Mouse (Mus musculus) R1 (cell line): Measurements from ENCODE around the gene Ogdh.

ENCODE experiments used
- DNase-seq: peaks from one replicate; pipeline ENCODE4 v3.0.0-alpha.2; 2018; ENCODE audit warnings: low read depth, low spot score

The Ogdh gene

DNA sequence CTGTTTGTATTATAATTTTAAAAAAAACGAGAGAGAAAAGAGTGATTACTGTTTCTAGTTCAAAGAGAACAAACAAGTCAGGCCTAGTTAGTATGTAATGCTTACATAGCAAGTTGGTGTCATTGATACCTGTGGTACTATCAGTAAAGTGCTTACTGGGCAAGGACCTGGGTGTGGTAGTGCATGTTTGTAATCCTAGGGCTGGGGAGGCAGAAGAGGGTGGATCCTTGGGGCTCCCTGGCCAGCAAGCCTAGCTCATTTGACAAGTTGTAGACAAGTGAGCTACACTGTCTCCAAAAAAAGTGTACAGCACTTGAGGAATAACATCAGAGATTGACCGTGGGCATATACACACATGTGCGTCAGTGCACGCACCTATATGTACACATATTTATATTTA, 3.2 kb downstream of the Ogdh start:
- no peak for DNase-seq

DNA sequence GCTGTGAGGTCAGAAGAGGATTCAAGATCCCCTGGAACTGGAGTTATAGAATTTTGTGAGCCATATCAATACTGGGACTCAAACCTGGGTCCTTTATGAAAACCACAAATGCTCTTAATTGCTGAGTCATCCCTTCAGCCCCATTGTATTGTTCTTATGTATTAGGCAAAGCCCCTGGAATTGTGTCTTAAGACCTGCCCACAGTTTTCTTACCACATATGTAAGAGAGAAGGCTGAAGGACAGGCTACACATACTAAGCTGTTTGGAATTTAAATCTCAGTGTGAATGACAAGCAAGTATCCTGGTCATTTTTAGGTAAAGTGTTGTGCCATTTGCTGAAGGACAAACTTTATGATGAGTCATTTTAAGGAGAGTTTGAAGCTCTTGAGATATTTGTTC, 4.6 kb downstream of the Ogdh start:
- DNase-seq = peak; percentile 44

DNA sequence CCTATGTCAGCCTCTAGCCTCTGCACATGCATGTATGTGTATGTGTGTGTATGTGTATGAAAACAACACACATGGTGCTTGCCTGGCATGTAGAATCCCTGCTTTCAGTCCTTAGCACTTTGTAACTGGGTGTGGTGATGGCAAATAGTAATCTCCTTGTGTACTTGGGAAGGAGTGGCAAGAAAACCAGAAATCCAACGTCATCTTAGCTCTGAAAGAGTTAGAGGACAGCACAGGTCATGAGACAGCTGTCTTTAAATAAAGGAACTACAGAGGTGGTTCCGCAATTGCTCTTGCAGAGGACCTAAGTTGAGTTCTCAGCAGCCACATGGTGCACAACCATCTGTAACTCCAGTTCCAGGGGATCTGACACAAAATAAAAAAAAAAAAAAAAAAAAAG, 8.0 kb downstream of the Ogdh start:
- no peak for DNase-seq

DNA sequence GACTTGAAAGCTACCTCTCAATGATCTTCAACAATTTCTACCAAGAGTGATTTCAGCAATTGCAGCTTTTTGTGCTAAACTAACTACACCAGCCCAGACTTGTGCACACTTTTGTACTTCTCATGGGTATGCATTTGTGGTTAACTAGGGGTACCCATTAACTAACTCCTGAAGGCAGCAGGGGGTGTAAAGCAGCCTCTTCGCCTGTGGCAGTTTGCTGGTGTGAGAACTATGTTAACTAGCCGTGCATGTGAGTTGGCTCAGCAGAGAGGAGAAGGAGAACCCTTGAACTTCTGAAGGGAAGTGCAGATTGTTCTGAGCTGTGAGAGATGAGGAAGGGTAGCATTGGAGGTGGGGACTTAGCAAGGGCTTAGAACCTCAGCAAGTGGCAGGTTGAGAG, 11.4 kb downstream of the Ogdh start:
- no peak for DNase-seq

DNA sequence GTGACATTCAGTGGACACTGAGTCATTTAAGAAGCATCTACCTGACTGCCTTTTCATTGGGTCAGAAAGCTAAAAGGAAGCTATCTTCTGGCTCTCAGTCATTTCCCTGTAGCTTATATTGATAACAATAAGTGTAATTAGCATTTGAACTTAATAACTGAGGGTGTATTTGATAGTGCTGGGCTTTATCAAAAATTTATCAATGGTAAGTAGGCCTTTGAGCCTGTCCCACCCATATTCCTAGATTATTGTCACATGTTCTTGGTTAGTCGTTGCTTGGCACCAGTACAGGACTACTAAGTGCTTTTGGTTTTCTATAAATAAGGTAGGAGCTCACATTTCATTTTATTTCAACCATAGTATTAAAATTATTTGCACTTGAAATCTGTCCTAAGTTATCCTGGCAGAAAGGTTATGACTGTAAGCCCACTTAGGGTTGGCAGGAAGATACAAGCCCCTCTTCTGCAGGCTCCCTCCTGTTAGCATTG, 14.6 kb downstream of the Ogdh start:
- DNase-seq = no peak

DNA sequence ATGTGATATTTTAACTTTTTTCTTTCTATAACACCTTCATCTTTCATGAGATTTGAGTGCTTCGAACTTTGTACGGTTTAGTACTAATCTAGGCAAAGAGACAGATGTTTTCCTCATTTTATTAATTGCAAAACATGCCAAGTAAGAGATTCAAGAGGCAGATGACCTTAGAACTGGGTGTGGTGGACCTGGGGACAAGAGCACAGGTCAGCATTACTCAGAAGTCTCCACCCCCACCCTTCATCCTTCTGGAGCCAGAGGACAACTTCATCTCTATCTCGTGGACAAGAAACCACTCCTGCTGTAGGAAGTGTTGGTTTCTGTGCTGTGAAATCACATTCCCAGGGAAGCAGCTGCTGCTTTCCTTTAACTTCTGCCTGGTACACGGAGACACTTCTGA, 16.7 kb downstream of the Ogdh start:
- DNase-seq = no peak

DNA sequence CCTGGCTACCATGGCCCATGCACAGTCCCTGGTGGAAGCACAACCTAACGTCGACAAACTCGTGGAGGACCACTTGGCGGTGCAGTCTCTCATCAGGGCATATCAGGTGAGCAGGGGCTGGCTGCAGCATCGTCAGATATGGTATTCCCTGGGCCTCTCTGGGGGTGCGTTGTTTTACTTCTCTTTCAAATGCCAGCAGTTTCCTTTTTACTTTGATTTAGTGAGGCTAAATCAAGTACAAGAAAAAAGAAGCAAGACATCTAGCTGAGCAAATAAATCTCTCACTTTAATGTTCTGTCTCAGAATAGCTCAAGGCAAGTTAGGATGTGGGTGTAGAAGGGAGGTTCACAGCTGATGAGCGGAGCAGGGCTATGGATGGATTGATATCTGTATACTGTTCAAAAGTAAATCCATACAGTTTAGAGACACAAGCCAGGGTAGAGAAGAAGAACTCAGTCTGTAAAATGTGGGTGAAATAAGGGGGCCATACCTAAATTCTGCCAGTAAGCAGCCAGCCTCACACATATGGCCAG, 22.5 kb downstream of the Ogdh start:
- DNase-seq = no peak

DNA sequence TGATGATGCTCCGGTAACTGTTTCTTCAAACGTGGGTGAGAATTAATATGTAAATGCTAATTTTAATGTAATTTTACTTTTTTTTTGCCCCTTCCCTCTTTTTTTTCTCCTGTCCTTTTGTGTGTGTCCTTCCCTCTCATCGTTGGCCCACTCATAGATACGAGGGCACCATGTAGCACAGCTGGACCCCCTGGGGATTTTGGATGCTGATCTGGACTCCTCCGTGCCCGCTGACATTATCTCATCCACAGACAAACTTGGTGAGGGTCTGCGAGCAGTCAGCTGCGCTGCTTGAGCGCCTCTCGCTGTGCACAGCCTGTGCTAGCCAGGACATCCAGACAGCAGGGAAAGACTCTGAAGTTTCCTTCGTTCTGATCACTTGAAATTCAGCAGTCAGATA, 25.4 kb downstream of the Ogdh start:
- no peak for DNase-seq

DNA sequence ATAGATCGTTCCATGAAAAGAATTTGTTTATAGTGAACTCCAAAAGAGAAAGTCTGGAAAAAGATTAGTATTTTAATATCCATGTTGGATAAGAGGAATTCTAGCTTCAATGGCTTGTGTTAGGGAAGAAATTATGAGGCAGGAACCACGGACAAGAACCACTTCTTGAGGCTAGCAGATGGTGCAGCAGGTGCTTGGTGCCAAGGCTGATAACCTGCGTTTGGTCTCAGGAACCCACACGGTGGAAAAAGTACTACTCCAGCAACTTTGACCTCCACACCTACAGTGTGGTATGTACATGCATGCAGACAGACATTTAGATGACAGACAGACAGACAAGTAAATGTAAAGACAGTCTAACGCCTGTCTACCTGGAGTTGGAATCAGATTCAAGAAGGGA, 27.1 kb downstream of the Ogdh start:
- DNase-seq = no peak

DNA sequence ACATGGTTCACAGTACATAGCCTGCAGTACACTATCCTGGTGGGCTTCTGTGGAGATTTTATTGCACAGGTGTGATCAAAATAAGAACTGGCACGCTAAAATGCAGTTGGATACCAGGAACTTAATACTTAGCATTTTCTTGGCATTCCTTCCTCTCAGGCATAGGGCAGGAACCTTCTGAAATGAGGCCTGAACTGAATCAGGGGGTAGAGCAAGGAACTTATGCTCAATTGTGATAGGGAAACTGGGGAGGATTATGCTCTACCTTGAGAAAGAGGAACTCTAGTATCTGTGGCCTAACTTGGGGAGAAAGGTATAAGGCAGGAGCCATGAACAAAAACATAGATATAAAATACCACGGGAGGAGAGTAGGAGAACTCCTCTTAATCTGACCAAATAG, 27.9 kb downstream of the Ogdh start:
- DNase-seq = no peak

DNA sequence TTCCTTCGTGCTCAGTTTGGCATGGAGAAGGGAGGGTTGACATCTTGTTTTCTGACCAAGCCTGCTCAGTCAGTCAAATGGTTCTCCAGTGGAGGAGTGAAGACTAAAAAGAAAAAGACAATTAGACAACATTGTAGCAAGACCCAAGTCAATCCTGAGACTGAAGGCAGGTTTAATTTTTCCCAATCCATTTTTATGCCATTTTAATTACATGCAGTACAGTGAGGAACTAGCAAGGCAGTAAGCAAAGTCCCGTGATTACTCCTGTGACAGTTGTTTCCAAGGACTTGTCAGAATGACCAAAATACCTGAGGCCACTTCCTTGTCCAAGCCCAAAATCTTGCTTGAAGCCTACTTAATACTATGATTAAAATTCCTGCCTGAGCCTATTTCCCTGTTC, 30.7 kb downstream of the Ogdh start:
- no peak for DNase-seq

DNA sequence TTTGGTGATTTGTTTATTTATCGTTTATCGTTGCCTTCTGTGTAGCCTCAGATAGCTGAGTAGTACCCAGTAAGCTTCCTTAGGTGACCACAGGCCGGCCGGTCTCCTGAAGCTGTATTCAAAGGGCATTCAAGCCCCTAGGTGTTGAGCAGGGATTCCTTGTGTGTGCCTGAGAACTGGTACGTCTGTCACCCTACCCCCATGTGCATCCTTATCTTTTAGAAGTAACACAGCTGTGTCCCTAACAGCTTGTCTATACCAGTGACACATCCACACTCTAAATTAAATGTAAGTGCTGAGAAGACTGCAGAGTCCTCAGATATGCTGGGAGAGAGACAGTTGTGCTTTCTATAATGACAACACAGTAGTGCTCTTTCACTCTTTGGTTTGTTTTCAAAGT, 31.9 kb downstream of the Ogdh start:
- no peak for DNase-seq

DNA sequence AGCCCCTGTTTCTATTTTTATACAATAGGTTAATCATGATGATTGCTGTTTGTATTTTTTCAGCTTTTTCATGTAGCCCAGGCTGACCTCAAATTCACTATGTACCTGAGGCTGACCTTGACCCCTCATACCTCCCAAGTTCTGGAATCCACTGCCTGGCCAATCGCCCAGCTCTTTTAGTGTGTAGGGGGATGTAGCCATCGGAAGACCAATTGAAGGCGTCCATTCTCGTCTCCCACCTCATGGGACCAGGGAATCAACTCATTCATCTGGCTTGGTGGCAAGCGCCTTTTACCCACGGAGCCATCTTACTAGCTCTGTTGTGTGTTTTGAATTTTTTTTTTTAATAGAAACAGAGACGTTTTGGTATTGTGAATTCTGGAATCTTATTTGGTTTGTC, 39.8 kb downstream of the Ogdh start:
- DNase-seq = peak; percentile 13

DNA sequence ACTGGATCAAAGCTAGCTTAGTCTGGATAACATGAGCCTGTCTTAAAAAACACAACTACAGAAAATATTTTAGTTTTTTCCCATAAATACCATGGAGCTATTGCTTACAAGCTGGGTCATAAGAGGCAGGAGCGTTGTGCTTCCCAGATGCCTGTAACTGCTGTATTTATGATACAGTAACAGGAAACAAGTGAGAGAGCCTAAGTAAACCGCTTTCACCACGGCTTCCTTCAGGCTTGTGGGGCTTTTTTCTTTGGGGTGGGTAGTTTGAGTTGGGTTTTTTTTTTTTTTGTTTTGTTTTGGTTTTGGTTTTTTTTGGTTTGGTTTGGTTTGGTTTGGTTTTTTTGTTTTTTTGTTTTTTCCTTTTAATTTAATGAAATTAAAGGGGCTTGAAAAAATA, 41.2 kb downstream of the Ogdh start:
- no peak for DNase-seq

DNA sequence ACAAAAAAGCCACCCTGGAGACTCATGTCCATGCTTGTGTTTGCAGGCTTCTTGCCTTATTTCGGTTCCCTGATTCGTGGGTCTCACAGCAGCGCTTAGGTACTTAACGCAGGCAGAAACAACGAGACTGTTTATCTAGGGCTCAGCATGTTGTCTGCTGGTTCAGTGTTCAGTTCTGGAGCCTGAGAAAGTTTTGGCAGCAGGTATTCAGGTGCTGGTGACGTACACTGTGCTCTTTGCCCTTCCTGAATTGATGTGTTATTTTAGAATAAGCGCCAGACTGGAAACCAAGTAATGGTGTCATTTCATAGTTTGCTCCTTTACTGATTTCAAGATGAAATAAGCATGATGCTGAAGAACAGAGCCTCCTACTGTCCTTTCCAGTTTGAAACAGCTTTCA, 42.0 kb downstream of the Ogdh start:
- DNase-seq = no peak

DNA sequence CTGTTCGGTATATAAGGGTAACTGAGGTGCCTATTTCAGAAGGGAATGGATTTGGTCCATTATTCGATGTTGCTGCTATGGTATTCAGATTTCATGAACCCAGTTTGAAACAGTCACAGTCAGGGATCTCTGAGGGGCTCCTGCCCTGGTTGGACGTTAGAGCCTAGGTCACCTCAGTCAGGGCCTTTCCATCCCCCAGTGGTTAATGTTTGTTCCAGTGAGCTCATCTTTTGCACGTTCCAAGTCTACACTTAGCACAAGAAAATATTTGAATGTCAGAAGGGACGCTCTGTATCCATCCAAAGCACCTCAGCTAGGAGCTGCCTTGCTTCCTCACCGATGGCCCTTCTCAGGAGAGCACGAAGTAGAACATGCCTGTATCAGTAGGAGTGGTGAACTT, 43.9 kb downstream of the Ogdh start:
- no peak for DNase-seq

DNA sequence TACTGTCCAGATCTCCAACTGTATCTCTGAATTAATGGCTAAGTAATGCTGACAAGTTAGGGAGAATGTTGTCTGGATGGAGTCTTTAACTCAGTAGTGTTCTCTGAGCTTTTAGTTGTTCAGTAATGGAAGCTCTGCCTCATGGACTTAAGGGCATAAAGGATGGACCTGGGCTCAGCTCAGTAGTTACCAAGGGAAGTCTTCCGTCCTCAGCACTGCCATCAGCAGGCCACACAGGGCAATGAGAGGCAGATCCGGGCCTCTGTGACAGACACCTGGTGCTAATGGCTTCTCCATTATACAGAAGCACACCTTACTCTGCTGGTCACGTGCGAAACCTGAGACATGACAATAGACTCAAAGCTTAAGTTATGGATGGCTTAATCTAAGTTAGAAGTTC, 45.3 kb downstream of the Ogdh start:
- peak; percentile 18 for DNase-seq

DNA sequence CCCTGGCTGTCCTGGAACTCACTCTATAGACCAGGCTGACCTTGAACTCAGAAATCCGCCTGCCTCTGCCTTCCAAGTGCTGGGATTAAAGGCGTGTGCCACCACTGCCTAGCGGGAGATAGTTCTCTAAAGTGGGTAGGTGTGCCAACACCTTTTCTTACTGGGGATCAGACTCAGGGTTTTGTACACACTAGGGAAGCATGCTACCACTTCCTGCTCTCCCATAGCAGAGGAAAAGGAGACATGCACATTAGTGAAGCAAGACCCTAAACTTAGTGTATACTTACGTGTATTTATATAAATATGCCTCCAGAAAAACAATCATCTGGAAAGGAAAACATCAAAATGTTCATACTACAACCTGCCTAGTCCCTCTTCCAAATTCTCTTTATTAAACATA, 54.5 kb downstream of the Ogdh start:
- no peak for DNase-seq

DNA sequence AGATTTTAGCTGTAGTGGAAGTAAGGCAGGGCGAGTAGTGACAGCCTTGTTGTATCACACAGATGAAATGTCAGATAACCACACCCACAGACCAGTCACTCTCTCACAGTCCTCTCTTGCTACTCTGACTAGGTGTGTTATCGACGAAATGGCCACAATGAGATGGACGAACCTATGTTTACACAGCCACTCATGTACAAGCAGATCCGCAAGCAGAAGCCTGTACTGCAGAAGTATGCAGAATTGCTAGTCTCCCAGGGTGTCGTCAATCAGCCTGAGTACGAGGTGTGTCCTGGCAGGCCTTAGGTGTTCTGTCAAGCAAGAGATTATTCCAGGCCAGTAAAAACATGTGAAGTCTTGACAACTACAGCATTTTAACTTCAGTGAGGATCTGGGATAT, 55.5 kb downstream of the Ogdh start:
- no peak for DNase-seq

DNA sequence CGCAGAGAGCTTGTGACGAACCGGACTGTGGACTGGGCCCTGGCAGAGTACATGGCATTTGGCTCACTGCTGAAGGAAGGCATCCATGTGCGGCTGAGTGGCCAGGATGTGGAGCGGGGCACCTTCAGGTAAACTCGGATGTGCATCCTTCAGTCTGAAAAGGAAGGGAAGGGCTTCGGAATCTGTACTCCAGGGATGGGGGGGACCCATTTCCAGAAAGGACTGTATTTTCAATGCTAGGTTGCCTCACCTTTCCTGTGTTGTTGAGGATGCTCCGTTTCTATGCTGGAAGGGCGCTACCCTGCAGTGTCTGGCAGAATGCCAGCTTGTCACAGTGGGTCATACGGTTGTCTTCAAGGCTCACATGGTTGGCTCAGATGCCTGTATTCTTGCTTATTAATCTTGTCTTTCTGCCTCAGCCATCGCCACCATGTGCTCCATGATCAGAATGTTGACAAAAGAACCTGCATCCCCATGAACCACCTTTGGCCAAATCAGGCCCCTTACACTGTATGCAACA, 57.3 kb downstream of the Ogdh start:
- DNase-seq = no peak

DNA sequence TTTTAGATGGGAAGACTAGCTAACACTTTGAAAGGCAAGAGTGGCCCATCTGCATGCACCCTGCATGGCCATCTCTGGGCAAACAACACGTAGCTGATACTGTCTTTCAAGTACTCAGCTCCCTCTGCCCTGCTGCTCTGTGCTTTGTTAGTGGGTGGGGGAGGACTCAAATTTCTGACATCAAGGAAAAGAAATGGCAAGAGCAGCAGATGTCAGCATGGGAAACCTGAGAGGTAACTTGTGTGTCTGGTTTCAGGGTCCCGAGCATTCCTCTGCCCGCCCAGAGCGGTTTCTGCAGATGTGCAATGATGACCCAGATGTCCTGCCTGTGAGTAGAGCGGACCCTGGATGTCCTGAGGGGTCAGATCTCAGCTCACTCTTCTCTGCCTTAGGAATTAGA, 58.2 kb downstream of the Ogdh start:
- no peak for DNase-seq

DNA sequence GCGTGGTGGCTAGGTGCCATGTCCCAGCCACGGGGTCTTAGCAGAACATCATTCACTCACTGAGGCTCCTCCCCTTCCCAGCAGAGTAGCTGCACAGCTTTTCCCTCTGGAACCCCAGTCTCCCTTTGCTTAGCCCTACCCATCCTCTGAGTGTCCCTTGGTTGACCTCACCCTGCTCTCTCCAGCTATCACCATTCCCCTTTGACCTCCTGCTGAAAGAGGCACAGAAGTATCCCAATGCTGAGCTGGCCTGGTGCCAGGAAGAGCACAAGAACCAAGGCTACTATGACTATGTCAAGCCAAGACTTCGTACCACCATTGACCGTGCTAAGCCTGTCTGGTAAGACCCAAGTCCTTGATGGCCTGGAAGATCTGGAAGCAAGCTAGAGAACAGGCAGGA, 63.7 kb downstream of the Ogdh start:
- peak; percentile 29 for DNase-seq

DNA sequence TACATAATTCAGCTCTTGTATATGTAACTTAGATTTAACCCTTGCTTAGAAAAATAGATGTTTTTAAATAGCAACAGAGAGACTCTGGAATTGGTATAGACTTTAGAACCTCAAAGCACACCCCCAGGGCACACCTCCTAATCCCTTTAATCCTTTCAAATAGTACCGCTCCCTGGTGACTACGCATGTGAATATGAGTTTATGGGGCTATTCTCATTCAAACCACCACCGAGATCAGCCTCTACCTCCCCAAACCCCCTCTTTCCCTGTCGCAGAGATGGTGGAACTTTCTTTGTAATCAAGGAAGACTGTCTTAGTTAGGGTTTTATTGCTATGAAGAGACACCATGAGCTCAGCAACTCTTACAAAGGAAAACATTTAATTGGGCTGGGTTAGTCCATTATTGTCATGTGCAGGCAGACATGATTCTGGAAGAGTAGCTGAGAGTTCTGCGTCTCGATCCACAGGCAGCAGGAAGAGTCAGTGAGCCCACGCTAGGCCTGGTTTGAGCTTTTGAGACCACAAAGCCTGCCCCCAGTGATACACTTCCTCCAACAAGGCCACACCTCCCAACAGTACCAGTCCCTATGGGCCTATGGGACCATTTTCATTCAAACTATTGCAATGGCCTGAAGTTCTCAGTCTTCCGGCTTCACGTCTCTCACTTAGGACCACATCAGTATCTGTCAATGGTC, 73.3 kb downstream of the Ogdh start:
- peak; percentile 65 for DNase-seq

DNA sequence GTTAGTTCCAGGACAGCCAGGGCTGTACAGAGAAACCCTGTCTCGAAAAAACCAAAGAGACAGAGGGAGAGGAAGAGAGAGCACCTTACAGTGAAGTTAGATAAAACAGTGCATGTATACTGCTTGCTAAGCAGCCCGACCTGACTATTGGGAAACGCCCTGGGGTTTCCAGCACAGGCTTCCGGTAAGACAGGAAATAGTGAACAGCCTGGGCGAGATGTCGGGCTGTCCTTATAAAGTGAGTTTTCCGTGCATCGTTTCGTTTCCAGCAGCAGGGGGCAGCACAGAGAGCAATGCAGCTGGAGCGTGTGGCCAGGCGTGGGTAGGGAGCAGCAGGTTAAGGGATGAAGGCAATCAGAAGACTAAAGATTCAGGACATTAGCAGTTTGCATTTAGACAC, 74.5 kb downstream of the Ogdh start:
- DNase-seq = peak; percentile 95
